14 mouse cellular contexts compared by ENCODE assay signal in genomic region chr6:41544381-41544924, GRCm38 (mm10). TPM values are rescaled to one million over a fixed set of nuclear protein-coding genes. Genes with fewer than 3 reads are reported as not detected.
A peak's percentile ranks its signal among the peaks of the same experiment; 100 is the strongest.
DNase-seq lines count a peak whose midpoint lies in the region; ATAC-seq lines count a peak whose summit lies in the region.
"Had no signal": no experiment of that assay in that cellular context is flagged by ENCODE, and none has a peak within 500 bp of the region (broad histone marks: within the 10 kb centered on the region; RNA-seq: fewer than 3 reads in every experiment).

No protein-coding gene starts in this region.

- H3K4me2 ChIP-seq in hindbrain, embryonic 13.5 days: peak overlapping the region; percentile 59

- H3K36me3 ChIP-seq in hindbrain, embryonic 13.5 days: no peaks in the 10 kb centered on the region
- no peaks in the 10 kb centered on the region for H3K36me3 ChIP-seq in hindbrain, embryonic 10.5 days
- H3K36me3 ChIP-seq in forebrain, embryonic 10.5 days (replicated peaks): no peaks in the 10 kb centered on the region
- H3K36me3 ChIP-seq: embryonic facial prominence, embryonic 15.5 days; liver, embryonic 13.5 days had no signal

- H3K9ac ChIP-seq in hindbrain, embryonic 13.5 days: no peak overlapping the region
- H3K9ac ChIP-seq: embryonic facial prominence, embryonic 15.5 days; liver, embryonic 13.5 days had no signal

- WGBS in hindbrain, embryonic 13.5 days: 53% methylated on average over 5 of the region's 5 CpGs
- WGBS in hindbrain, embryonic 10.5 days: 82% methylated on average over 5 of the region's 5 CpGs
- WGBS in forebrain, embryonic 10.5 days: 72% methylated on average over 5 of the region's 5 CpGs

- peak; percentile 62 for ATAC-seq in hindbrain, embryonic 13.5 days (ENCODE audit: low FRiP score)
- peak; percentile 19; the same call in 1 of the 2 replicates for ATAC-seq in megakaryocyte-erythroid progenitor cell, adult 5-6 weeks (replicated peaks; ENCODE audit: low FRiP score, low TSS enrichment, poor library complexity, severe bottlenecking)
- ATAC-seq in granulocyte monocyte progenitor cell, adult 5-6 weeks (replicated peaks; ENCODE audit: poor library complexity, severe bottlenecking): no peak
- ATAC-seq: intestine, postnatal 0 days had no signal

- H3K4me3 ChIP-seq in hindbrain, embryonic 13.5 days: no peak overlapping the region
- H3K4me3 ChIP-seq in hindbrain, embryonic 10.5 days: no peak overlapping the region
- peak overlapping the region; percentile 48; the same call in 1 of the 2 replicates for H3K4me3 ChIP-seq in forebrain, embryonic 10.5 days

- no peak for DNase-seq in hindbrain, embryonic 10.5 days (ENCODE audit: low spot score)
- DNase-seq in forebrain, embryonic 10.5 days (ENCODE audit: extremely low spot score, low spot score): no peak
- DNase-seq in thymus, postnatal 0 days (ENCODE audit: low spot score): peak; percentile 71
- DNase-seq in gastrocnemius, postnatal 10 days: no peak
- no peak for DNase-seq in cerebellum, postnatal 10 days
- DNase-seq: gastrocnemius, postnatal 25 days; liver, embryonic 13.5 days had no signal

- peaks cover 17% of the 10 kb centered on the region for H3K4me1 ChIP-seq in hindbrain, embryonic 13.5 days (replicated peaks)
- H3K4me1 ChIP-seq in hindbrain, embryonic 10.5 days (replicated peaks): peaks cover 9% of the 10 kb centered on the region; the same call in 1 of the 2 replicates
- peaks cover 19% of the 10 kb centered on the region for H3K4me1 ChIP-seq in forebrain, embryonic 10.5 days

- H3K27me3 ChIP-seq in hindbrain, embryonic 13.5 days: peaks cover 11% of the 10 kb centered on the region; the same call in 1 of the 2 replicates
- H3K27me3 ChIP-seq in hindbrain, embryonic 10.5 days (ENCODE audit: insufficient read depth, poor library complexity, severe bottlenecking): peaks cover 20% of the 10 kb centered on the region
- peaks cover 20% of the 10 kb centered on the region for H3K27me3 ChIP-seq in forebrain, embryonic 10.5 days (ENCODE audit: poor library complexity, severe bottlenecking)

- no peaks in the 10 kb centered on the region for H3K9me3 ChIP-seq in hindbrain, embryonic 13.5 days
- H3K9me3 ChIP-seq in hindbrain, embryonic 10.5 days: no peaks in the 10 kb centered on the region
- no peaks in the 10 kb centered on the region for H3K9me3 ChIP-seq in forebrain, embryonic 10.5 days
- H3K9me3 ChIP-seq: embryonic facial prominence, embryonic 15.5 days; liver, embryonic 13.5 days had no signal

- no peak overlapping the region for H3K27ac ChIP-seq in hindbrain, embryonic 13.5 days
- H3K27ac ChIP-seq in hindbrain, embryonic 10.5 days: no peak overlapping the region
- no peak overlapping the region for H3K27ac ChIP-seq in forebrain, embryonic 10.5 days
- H3K27ac ChIP-seq: embryonic facial prominence, embryonic 15.5 days; liver, embryonic 13.5 days had no signal

RNA-seq across cellular contexts. Expression of gene Prss2, which starts 22.9 kb away (rescaled TPM):
- not detected in 2 replicates for polyA plus RNA-seq in hindbrain, embryonic 13.5 days (2015; fragmentation: Nextera tagmentation; extraction: Ambion mirVana)
- polyA plus RNA-seq in hindbrain, embryonic 10.5 days (2016; fragmentation: Nextera tagmentation; extraction: Ambion mirVana): not detected in 2 replicates
- polyA plus RNA-seq in forebrain, embryonic 10.5 days (2016; fragmentation: Nextera tagmentation; extraction: Ambion mirVana): not detected in 2 replicates
- total RNA-seq in megakaryocyte-erythroid progenitor cell, adult 5-6 weeks (2014; fragmentation: Nextera tagmentation): not detected in 2 replicates
- not detected in 2 replicates for total RNA-seq in megakaryocyte-erythroid progenitor cell, adult 5-6 weeks (2017)
- 3.6 and 4.7 TPM in 2 replicates for polyA plus RNA-seq in thymus, postnatal 0 days (2015; fragmentation: Nextera tagmentation; extraction: Ambion mirVana)
- total RNA-seq in granulocyte monocyte progenitor cell, adult 5-6 weeks (2014; fragmentation: Nextera tagmentation): not detected in 2 replicates
- not detected in 2 replicates for total RNA-seq in granulocyte monocyte progenitor cell, adult 5-6 weeks (2017)
- not detected for total RNA-seq in gastrocnemius, postnatal 10 days (2021)
- total RNA-seq: gastrocnemius, postnatal 25 days; left cerebral cortex, adult 18-20 months; megakaryocyte, adult 5-6 weeks had no signal
- polyA plus RNA-seq: embryonic facial prominence, embryonic 15.5 days; liver, embryonic 13.5 days had no signal
